Mouse (Mus musculus) liver, embryonic 15.5 days (tissue): ENCODE data around the gene Hmg20b. TPM values are rescaled to one million over a fixed set of nuclear protein-coding genes. Genes with fewer than 3 reads are reported as not detected.

Source experiments
- microRNA-seq: library from miRNA; unstranded; fragments of <30 nt; microRNA quantifications from one replicate; pipeline ENCODE4, GENCODE M21; 2016
- polyA plus RNA-seq: library from polyadenylated mRNA; unstranded; fragments of >200 nt; fragmentation: Nextera tagmentation; extraction: Ambion mirVana; gene quantifications from 2 replicates; pipeline ENCODE4 v1.2.1, GENCODE M21; 2015

Gene Hmg20b
- polyA plus RNA-seq, 1 experiment from 2014 or later: 22.3 TPM

Small RNA genes within 50 kb of the gene (microRNA-seq; reads per million reads assigned to microRNA genes)
- gene Mir6913: not detected

Other genes starting within 250 kb of the Hmg20b start
- gene Map2k2, start 244.6 kb downstream of the Hmg20b start, polyA plus RNA-seq: 111 and 117 TPM in 2 replicates
- gene Zbtb7a, start 215.3 kb downstream of the Hmg20b start, polyA plus RNA-seq: 47.6 and 56.9 TPM in 2 replicates
- 26.0 and 32.6 TPM in 2 replicates for gene Pias4, start 182.6 kb downstream of the Hmg20b start, polyA plus RNA-seq
- gene Eef2, start 173.8 kb downstream of the Hmg20b start, polyA plus RNA-seq: 270 and 306 TPM in 2 replicates
- 16.6 and 17.8 TPM in 2 replicates for gene Dapk3, start 167.5 kb downstream of the Hmg20b start, polyA plus RNA-seq
- gene 4930442H23Rik, start 166.6 kb downstream of the Hmg20b start, polyA plus RNA-seq: 0.07 TPM in 1 of 2 replicates, not detected in the other
- gene Nmrk2, start 148.4 kb downstream of the Hmg20b start, polyA plus RNA-seq: 0.09 TPM in 1 of 2 replicates, not detected in the other
- not detected in 2 replicates for gene Atcay, start 119.6 kb downstream of the Hmg20b start, polyA plus RNA-seq
- 0.31 TPM in 2 replicates for gene Zfr2, start 117.3 kb downstream of the Hmg20b start, polyA plus RNA-seq
- 1.9 and 2.1 TPM in 2 replicates for gene Matk, start 97.5 kb downstream of the Hmg20b start, polyA plus RNA-seq
- 78.7 and 92.2 TPM in 2 replicates for gene Mrpl54, start 83.5 kb downstream of the Hmg20b start, polyA plus RNA-seq
- gene Apba3, start 83.5 kb downstream of the Hmg20b start, polyA plus RNA-seq: 24.0 and 27.3 TPM in 2 replicates
- gene Tjp3, start 58.9 kb downstream of the Hmg20b start, polyA plus RNA-seq: 0.93 and 1.4 TPM in 2 replicates
- 13.4 and 15.2 TPM in 2 replicates for gene Pip5k1c, start 57.5 kb downstream of the Hmg20b start, polyA plus RNA-seq
- gene Cactin, start 29.4 kb downstream of the Hmg20b start, polyA plus RNA-seq: 24.3 and 29.5 TPM in 2 replicates
- gene Tbxa2r, start 21.7 kb downstream of the Hmg20b start, polyA plus RNA-seq: 4.0 and 5.0 TPM in 2 replicates
- not detected in 2 replicates for gene Gipc3, start 7.2 kb downstream of the Hmg20b start, polyA plus RNA-seq
- gene Mfsd12, start 7.0 kb upstream of the Hmg20b start, polyA plus RNA-seq: 15.0 and 16.5 TPM in 2 replicates
- gene 4930404N11Rik, start 15.3 kb upstream of the Hmg20b start, polyA plus RNA-seq: 2.3 and 2.9 TPM in 2 replicates
- 127 and 147 TPM in 2 replicates for gene Fzr1, start 28.0 kb upstream of the Hmg20b start, polyA plus RNA-seq
- gene Dohh, start 33.9 kb upstream of the Hmg20b start, polyA plus RNA-seq: 50.9 and 56.2 TPM in 2 replicates
- 0.75 and 0.88 TPM in 2 replicates for gene Gm48551, start 34.0 kb upstream of the Hmg20b start, polyA plus RNA-seq
- 0.56 TPM in 1 of 2 replicates, not detected in the other for gene Gm48552, start 38.5 kb upstream of the Hmg20b start, polyA plus RNA-seq
- 1.9 and 2.3 TPM in 2 replicates for gene Smim24, start 42.6 kb upstream of the Hmg20b start, polyA plus RNA-seq
- gene Nfic, start 105.2 kb upstream of the Hmg20b start, polyA plus RNA-seq: 9.5 and 11.5 TPM in 2 replicates
- 0.02 TPM in 1 of 2 replicates, not detected in the other for gene Celf5, start 132.2 kb upstream of the Hmg20b start, polyA plus RNA-seq
- gene Ncln, start 145.9 kb upstream of the Hmg20b start, polyA plus RNA-seq: 43.7 and 52.0 TPM in 2 replicates
- 4.1 and 5.4 TPM in 2 replicates for gene S1pr4, start 149.7 kb upstream of the Hmg20b start, polyA plus RNA-seq
- 4.3 and 5.6 TPM in 2 replicates for gene Gna15, start 173.7 kb upstream of the Hmg20b start, polyA plus RNA-seq
- 20.3 and 24.6 TPM in 2 replicates for gene Gna11, start 194.7 kb upstream of the Hmg20b start, polyA plus RNA-seq
- 243 and 271 TPM in 2 replicates for gene Aes, start 209.0 kb upstream of the Hmg20b start, polyA plus RNA-seq
- gene Tle2, start 224.1 kb upstream of the Hmg20b start, polyA plus RNA-seq: 2.2 and 2.6 TPM in 2 replicates